Mouse (Mus musculus) kidney, adult 2 months (tissue): ENCODE data around the gene Cd96.

ENCODE experiments used
- CTCF ChIP-seq: fragments of 200-500 bp; conservative IDR thresholded peaks from 2 replicates; pipeline ENCODE4 v1.5.1; 2011; ENCODE audit warnings: low read depth, mild to moderate bottlenecking, control low read depth, low read length, moderate library complexity, mixed read lengths; ENCODE audit not compliant: insufficient read depth, insufficient read length
- POLR2A ChIP-seq: fragments of 200-500 bp; IDR thresholded peaks from one replicate; pipeline ENCODE4 v1.6.1; 2011; ENCODE audit warnings: low read depth, low read length, control low read depth

- TF ChIP-seq CTCF (no peak), POLR2A (no peak)
Measured at GRCm38 (mm10) chr16:46107431-46107830, 12.6 kb downstream of the Cd96 start.
